Mouse (Mus musculus): ENCODE results near the gene Fam196b. TPM values are rescaled to one million over a fixed set of nuclear protein-coding genes. Genes with fewer than 3 reads are reported as not detected.
A peak's percentile ranks its signal among the peaks of the same experiment; 100 is the strongest.

Gene Fam196b
- polyA plus RNA-seq, 1 experiment from 2014 or later: 0.55 TPM

DNA sequence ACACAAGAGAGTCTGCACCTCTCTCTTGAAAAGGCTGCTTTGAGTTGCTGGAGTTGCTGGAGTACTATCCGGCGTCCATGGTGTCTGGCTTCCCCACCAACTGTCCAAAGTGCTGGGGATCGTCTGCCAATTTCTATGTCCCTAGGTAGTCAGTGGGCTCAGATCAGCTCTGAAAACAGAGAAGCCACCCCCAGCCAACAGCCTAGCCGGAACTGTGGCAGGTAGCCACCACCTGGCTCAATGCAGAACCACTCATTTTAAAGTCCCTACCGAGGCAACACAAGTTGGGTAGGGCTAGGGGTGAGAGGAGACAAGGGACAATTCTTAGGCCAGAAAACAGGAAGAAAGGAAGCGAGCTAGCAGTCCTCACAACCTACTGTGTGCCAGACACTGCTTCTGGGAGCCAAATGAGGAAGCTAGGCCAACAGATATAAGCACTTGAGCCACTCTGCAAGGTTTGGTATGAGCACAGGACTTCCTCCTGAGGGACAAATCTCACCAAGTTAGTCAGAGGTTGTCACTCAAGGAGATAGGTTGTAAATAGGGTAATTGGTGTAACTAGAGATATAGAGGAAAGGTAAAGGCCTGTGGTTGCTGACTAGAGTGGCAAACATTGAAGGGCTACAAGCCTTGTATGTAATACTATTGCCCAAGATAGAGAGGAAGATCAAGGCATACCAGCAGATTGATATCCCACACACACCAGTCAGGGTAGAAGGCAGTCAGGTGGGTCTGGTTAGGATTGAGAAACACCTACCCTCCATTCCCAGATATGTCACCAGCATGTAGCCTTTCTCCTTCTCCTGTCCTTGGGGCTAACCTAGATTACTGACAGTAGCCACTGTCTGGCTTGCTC is 74.9 kb downstream of the Fam196b start:
- Histone ChIP-seq H3K27me3 (ENCODE audit: insufficient read depth, low read length) (no peaks in the 10 kb centered on the region), H3K9ac (replicated peaks; ENCODE audit: low read length) (no peak overlapping the region), H3K27ac (ENCODE audit: low read length) (no peak overlapping the region), H3K4me1 (ENCODE audit: insufficient read depth, low read length) (no peaks in the 10 kb centered on the region), H3K36me3 (ENCODE audit: insufficient read depth, low read length) (no peaks in the 10 kb centered on the region), H3K4me2 (replicated peaks; ENCODE audit: low read depth, low read length) (no peak overlapping the region), H3K9me3 (ENCODE audit: low read length) (no peaks in the 10 kb centered on the region), H3K4me3 (ENCODE audit: low read length) (no peak overlapping the region)
- WGBS: 84% methylated on average over 6 of the region's 6 CpGs
- no peak for ATAC-seq (ENCODE audit: low FRiP score, low TSS enrichment)

DNA sequence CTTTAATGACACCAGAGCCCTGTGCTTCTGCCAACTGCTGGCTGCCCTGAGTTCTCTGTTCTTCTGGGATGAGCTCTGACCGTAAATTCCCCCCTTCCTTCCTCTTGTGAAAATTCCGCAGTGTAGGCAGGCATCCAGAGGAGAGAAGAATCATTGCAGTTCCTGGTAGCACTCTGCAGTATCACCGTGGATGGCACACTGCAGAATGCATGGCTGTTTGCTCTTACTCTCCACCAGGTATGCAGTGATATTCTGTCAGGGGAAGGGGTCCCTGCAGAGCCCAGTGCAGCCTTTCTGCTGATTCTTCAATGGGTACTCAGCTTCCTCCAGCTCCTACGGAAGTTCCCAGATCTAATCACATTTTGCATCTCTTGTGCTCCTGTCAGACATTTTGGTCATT is 77.5 kb downstream of the Fam196b start:
- H3K27ac ChIP-seq (ENCODE audit: low read length): no peak overlapping the region
- no peaks in the 10 kb centered on the region for H3K36me3 ChIP-seq (ENCODE audit: insufficient read depth, low read length)
- H3K4me1 ChIP-seq (ENCODE audit: insufficient read depth, low read length): no peaks in the 10 kb centered on the region
- no peak overlapping the region for H3K4me2 ChIP-seq (replicated peaks; ENCODE audit: low read depth, low read length)
- 20% methylated on average over 4 of the region's 4 CpGs for WGBS
- H3K9ac ChIP-seq (replicated peaks; ENCODE audit: low read length): no peak overlapping the region
- no peaks in the 10 kb centered on the region for H3K27me3 ChIP-seq (ENCODE audit: insufficient read depth, low read length)
- no peak overlapping the region for H3K4me3 ChIP-seq (ENCODE audit: low read length)
- no peak for ATAC-seq (ENCODE audit: low FRiP score, low TSS enrichment)
- H3K9me3 ChIP-seq (ENCODE audit: low read length): no peaks in the 10 kb centered on the region

DNA sequence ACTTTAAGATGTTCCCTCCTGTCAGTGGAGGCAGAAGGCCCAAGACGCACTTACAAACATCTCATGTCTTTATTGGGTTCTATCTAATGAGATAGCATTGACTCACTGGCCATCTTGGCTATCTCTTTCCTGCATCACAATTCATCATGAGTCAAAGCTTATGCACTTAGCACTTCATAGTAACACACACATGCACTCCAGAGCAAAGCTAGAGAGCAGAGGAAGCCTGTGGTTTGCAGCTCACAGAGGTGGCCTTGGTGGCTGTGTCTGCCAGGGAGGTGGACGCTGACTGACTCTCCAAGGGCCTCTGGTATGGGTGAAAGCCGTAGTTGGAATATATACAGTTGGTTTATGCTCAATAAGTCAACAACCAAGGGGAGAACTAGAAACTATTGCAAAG is 81.2 kb downstream of the Fam196b start:
- Histone ChIP-seq H3K4me2 (replicated peaks; ENCODE audit: low read depth, low read length) (no peak overlapping the region), H3K4me3 (ENCODE audit: low read length) (no peak overlapping the region), H3K27ac (ENCODE audit: low read length) (no peak overlapping the region), H3K4me1 (ENCODE audit: insufficient read depth, low read length) (no peaks in the 10 kb centered on the region), H3K27me3 (ENCODE audit: insufficient read depth, low read length) (no peaks in the 10 kb centered on the region), H3K36me3 (ENCODE audit: insufficient read depth, low read length) (no peaks in the 10 kb centered on the region), H3K9ac (replicated peaks; ENCODE audit: low read length) (no peak overlapping the region), H3K9me3 (ENCODE audit: low read length) (no peaks in the 10 kb centered on the region)
- ATAC-seq (ENCODE audit: low FRiP score, low TSS enrichment): no peak
- WGBS: 85% methylated on average over 3 of the region's 3 CpGs

DNA sequence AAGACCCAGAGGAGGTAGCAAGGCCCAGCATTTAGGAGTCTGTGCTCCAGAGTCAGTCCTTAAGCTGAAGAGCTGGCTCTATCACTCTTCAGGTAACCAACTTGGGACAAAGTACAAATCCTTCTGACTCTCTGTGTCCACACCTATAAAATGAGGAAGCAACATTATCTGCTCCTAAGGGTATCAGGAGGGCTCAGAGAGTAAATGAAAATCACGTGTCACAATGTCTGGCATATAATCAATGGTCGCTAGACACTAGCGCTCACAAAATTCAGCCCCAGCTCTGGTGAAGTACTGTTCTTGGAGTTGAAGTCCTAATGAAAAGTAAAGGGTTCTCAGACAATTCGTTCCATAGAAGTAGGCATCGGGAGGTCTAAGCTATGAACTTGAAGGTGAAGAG is 83.0 kb downstream of the Fam196b start:
- no peaks in the 10 kb centered on the region for H3K36me3 ChIP-seq (ENCODE audit: insufficient read depth, low read length)
- no peaks in the 10 kb centered on the region for H3K9me3 ChIP-seq (ENCODE audit: low read length)
- ATAC-seq (ENCODE audit: low FRiP score, low TSS enrichment): no peak
- H3K27ac ChIP-seq (ENCODE audit: low read length): no peak overlapping the region
- H3K4me3 ChIP-seq (ENCODE audit: low read length): no peak overlapping the region
- H3K27me3 ChIP-seq (ENCODE audit: insufficient read depth, low read length): no peaks in the 10 kb centered on the region
- 93% methylated on average over 5 of the region's 5 CpGs for WGBS
- no peak overlapping the region for H3K4me2 ChIP-seq (replicated peaks; ENCODE audit: low read depth, low read length)
- H3K9ac ChIP-seq (replicated peaks; ENCODE audit: low read length): no peak overlapping the region
- no peaks in the 10 kb centered on the region for H3K4me1 ChIP-seq (ENCODE audit: insufficient read depth, low read length)

DNA sequence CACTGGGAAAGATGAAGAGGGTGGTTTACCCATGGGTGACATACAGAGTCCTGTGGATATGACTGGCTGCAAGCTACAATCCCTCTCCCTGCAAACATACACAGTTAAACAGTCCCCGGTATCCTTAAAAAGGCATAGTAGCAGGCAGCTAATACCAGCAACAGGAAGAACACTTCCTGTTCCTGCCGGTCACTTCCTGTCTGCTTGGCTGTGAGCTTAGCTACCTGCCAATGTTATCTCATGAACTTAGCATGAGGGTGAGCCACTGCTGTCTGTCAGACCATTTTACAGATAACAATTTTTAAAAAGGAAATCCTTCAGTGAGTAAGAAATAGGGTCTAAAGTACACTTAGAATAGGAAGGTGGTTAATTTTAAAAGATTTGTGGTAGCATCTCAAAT is 83.9 kb downstream of the Fam196b start:
- no peaks in the 10 kb centered on the region for H3K36me3 ChIP-seq (ENCODE audit: insufficient read depth, low read length)
- no peak for ATAC-seq (ENCODE audit: low FRiP score, low TSS enrichment)
- no peaks in the 10 kb centered on the region for H3K9me3 ChIP-seq (ENCODE audit: low read length)
- H3K4me2 ChIP-seq (replicated peaks; ENCODE audit: low read depth, low read length): no peak overlapping the region
- H3K4me3 ChIP-seq (ENCODE audit: low read length): no peak overlapping the region
- WGBS: 78% methylated on average over 2 of the region's 2 CpGs
- no peak overlapping the region for H3K9ac ChIP-seq (replicated peaks; ENCODE audit: low read length)
- no peaks in the 10 kb centered on the region for H3K4me1 ChIP-seq (ENCODE audit: insufficient read depth, low read length)
- no peak overlapping the region for H3K27ac ChIP-seq (ENCODE audit: low read length)
- H3K27me3 ChIP-seq (ENCODE audit: insufficient read depth, low read length): no peaks in the 10 kb centered on the region

DNA sequence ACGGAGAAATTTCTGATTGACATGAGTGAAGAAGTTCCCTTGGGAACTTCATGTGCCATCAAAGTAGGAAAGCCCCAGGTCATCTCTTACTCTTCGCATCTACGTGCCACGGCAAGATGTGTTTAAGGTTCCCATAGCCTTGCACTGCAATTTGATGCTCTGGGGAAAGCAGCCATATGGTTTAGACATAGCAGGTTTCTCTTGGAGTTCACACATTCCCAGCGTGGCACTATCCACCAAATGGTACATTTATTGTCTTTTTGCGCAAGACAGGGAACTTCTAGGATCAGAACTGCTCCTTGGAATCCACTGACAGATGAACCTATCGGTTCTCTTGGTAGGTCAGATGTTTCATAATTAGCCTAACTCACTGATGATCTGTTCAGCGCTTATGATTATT is 86.7 kb downstream of the Fam196b start:
- Histone ChIP-seq H3K4me1 (ENCODE audit: insufficient read depth, low read length) (no peaks in the 10 kb centered on the region), H3K9me3 (ENCODE audit: low read length) (no peaks in the 10 kb centered on the region), H3K27me3 (ENCODE audit: insufficient read depth, low read length) (no peaks in the 10 kb centered on the region), H3K4me3 (ENCODE audit: low read length) (no peak overlapping the region), H3K36me3 (ENCODE audit: insufficient read depth, low read length) (no peaks in the 10 kb centered on the region), H3K27ac (ENCODE audit: low read length) (no peak overlapping the region), H3K9ac (replicated peaks; ENCODE audit: low read length) (no peak overlapping the region), H3K4me2 (replicated peaks; ENCODE audit: low read depth, low read length) (no peak overlapping the region)
- WGBS: 49% methylated on average over 8 of the region's 8 CpGs
- no peak for ATAC-seq (ENCODE audit: low FRiP score, low TSS enrichment)

DNA sequence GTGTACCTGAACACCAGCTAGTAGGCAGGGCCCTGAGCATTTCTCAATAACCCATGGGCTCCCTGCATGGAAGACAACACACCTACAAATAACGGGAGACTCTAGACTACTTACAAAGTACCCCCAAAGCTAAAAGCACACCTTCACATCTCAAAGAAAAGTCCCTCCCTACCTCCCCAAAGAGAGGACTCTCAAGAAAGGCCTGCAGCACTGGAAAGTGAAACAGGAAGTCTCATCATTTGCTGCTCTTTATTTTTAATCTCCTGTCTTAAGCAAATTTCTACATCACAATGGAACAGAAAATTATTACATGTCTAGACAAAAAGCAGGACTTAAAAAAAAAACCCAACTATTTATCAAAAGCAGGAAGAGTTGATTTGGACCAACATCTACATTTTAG is 90.7 kb downstream of the Fam196b start:
- no peak for ATAC-seq (ENCODE audit: low FRiP score, low TSS enrichment)
- no peak overlapping the region for H3K9ac ChIP-seq (replicated peaks; ENCODE audit: low read length)
- 96% methylated on average over 1 of the region's 1 CpGs for WGBS
- H3K4me3 ChIP-seq (ENCODE audit: low read length): no peak overlapping the region
- no peak overlapping the region for H3K27ac ChIP-seq (ENCODE audit: low read length)
- no peak overlapping the region for H3K4me2 ChIP-seq (replicated peaks; ENCODE audit: low read depth, low read length)
- no peaks in the 10 kb centered on the region for H3K36me3 ChIP-seq (ENCODE audit: insufficient read depth, low read length)
- H3K4me1 ChIP-seq (ENCODE audit: insufficient read depth, low read length): no peaks in the 10 kb centered on the region
- no peaks in the 10 kb centered on the region for H3K27me3 ChIP-seq (ENCODE audit: insufficient read depth, low read length)
- H3K9me3 ChIP-seq (ENCODE audit: low read length): no peaks in the 10 kb centered on the region

DNA sequence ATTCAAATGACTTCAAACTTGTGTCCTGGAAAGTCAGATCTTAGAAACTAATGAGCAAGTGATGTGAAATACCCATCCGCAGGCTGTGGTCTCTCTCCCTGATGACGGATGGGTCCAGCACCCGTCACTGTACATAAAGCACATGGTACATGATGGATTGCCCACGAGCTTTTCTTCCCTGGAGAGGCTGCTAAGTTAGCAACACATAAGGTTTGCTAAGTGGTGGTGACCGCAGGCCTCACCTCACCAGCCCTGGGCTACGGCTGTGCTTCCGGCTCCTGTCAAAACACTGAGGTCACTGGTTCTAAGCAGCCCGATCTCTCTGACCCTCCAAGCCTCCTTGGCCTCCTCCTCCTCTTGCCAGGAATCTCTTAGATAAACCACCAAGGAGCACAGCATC is 91.7 kb downstream of the Fam196b start:
- no peak overlapping the region for H3K4me3 ChIP-seq (ENCODE audit: low read length)
- H3K27ac ChIP-seq (ENCODE audit: low read length): no peak overlapping the region
- WGBS: 29% methylated on average over 8 of the region's 8 CpGs
- no peaks in the 10 kb centered on the region for H3K27me3 ChIP-seq (ENCODE audit: insufficient read depth, low read length)
- H3K4me1 ChIP-seq (ENCODE audit: insufficient read depth, low read length): no peaks in the 10 kb centered on the region
- no peaks in the 10 kb centered on the region for H3K36me3 ChIP-seq (ENCODE audit: insufficient read depth, low read length)
- peak; percentile 49; the same call in 1 of the 2 replicates for ATAC-seq (ENCODE audit: low FRiP score, low TSS enrichment)
- no peak overlapping the region for H3K4me2 ChIP-seq (replicated peaks; ENCODE audit: low read depth, low read length)
- H3K9me3 ChIP-seq (ENCODE audit: low read length): no peaks in the 10 kb centered on the region
- H3K9ac ChIP-seq (replicated peaks; ENCODE audit: low read length): no peak overlapping the region

DNA sequence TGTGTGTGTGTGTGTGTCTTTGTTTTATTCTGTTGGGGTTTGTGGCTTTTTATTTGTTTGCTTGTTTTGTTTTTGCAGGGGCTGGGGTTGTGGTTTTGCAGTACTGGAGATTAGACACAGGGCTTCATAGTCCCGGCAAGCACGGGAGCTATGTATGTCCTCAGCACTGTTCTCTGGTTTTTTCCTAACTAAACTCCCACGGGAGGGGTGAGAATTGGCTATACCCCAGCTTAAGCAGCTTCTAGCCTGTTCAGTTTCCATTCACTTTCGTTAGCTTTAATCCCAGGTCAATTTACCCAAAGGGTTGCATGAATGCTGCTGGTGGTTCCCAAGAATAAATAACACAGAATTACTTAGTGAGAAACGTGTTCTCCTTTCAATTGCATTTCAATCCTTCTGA is 92.2 kb downstream of the Fam196b start:
- WGBS: 53% methylated on average over 5 of the region's 5 CpGs
- Histone ChIP-seq H3K36me3 (ENCODE audit: insufficient read depth, low read length) (no peaks in the 10 kb centered on the region), H3K4me1 (ENCODE audit: insufficient read depth, low read length) (no peaks in the 10 kb centered on the region), H3K9me3 (ENCODE audit: low read length) (no peaks in the 10 kb centered on the region), H3K4me2 (replicated peaks; ENCODE audit: low read depth, low read length) (no peak overlapping the region), H3K4me3 (ENCODE audit: low read length) (no peak overlapping the region), H3K27me3 (ENCODE audit: insufficient read depth, low read length) (no peaks in the 10 kb centered on the region), H3K27ac (ENCODE audit: low read length) (no peak overlapping the region), H3K9ac (replicated peaks; ENCODE audit: low read length) (no peak overlapping the region)
- ATAC-seq (ENCODE audit: low FRiP score, low TSS enrichment): no peak

DNA sequence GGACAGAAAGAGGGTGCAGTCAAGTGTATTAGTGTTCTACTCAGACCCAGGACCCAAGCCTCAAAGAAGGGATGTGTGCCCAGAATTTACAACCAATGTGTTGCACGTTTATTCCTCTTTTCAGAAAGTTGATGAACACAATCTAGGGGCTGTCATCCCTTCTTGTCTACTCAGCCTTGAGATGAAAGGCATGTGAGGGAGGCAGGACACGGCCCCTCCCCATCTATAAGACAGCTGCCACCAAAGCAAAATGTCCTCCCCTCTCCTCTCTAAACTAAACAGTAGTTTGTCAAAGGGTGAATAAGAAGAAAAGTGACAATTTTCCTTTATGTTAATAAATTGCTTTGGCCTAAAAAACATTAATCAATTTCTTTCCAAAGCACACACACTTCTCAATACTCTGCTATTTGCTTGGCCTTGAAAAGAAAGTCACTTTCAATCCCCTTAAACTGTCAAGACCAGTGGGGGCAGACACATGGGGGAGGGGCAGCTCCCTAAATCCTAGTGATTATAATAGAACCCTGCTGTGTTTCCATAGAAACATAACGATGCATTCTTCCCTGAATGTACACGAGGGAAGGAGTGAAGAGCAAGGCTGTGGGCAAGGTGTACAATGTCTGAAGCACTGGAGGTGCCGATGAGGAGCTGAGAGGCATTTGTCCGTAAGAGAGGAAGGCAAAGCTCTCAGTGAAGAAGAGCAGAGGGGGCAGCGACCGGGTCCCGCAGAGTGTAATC is 101.4 kb downstream of the Fam196b start:
- WGBS: 52% methylated on average over 9 of the region's 9 CpGs

More for the DNA sequence above, 101.4 kb downstream of the Fam196b start:
- Histone ChIP-seq H3K27ac (ENCODE audit: low read length) (no peak overlapping the region), H3K4me3 (ENCODE audit: low read length) (no peak overlapping the region), H3K9me3 (ENCODE audit: low read length) (no peaks in the 10 kb centered on the region), H3K9ac (replicated peaks; ENCODE audit: low read length) (no peak overlapping the region), H3K27me3 (ENCODE audit: insufficient read depth, low read length) (no peaks in the 10 kb centered on the region), H3K36me3 (ENCODE audit: insufficient read depth, low read length) (no peaks in the 10 kb centered on the region), H3K4me1 (ENCODE audit: insufficient read depth, low read length) (no peaks in the 10 kb centered on the region), H3K4me2 (replicated peaks; ENCODE audit: low read depth, low read length) (no peak overlapping the region)
- no peak for ATAC-seq (ENCODE audit: low FRiP score, low TSS enrichment)

All from kidney, embryonic 16.5 days (tissue).